In genomic region chr11:116658238-116658637, GRCm38 (mm10) we compare ENCODE assay signal across 8 mouse cellular contexts. TPM values are rescaled to one million over a fixed set of nuclear protein-coding genes. Genes with fewer than 3 reads are reported as not detected.
DNase-seq lines count a peak whose midpoint lies in the region; ATAC-seq and TF ChIP-seq lines count a peak whose summit lies in the region.

No protein-coding gene starts in this region.

- H3K4me1 ChIP-seq in embryonic facial prominence, embryonic 13.5 days, result peaks cover 60% of the 10 kb centered on the region
- H3K4me1 ChIP-seq in hindbrain, postnatal 0 days (ENCODE audit: insufficient read depth, low read length), result peaks cover 39% of the 10 kb centered on the region

- WGBS in embryonic facial prominence, embryonic 13.5 days, result 63% methylated on average over 10 of the region's 10 CpGs
- 44% methylated on average over 10 of the region's 10 CpGs for WGBS in hindbrain, postnatal 0 days

- DNase-seq in layer of hippocampus, adult 2 months (ENCODE audit: low spot score in 2 of 2), result no peak
- DNase-seq in layer of hippocampus, postnatal 25 days (ENCODE audit: extremely low spot score in 1 of 2, low spot score in 1 of 2), result no peak
- no peak for DNase-seq in hindbrain, postnatal 0 days (ENCODE audit: low spot score)
- no peak for DNase-seq in left cerebral cortex, postnatal 14 days (ENCODE audit: low spot score in 2 of 2)
- DNase-seq in left cerebral cortex, postnatal 4 days, result no peak
- no peak for DNase-seq in layer of hippocampus, adult 18-20 months (ENCODE audit: low spot score in 2 of 2)

- intact Hi-C loops in left cerebral cortex, postnatal 14 days (cut with DNase I), result no loop called here
- intact Hi-C loops in left cerebral cortex, postnatal 4 days (cut with DNase I), result no loop called here

- no peak overlapping the region for H3ac ChIP-seq in myocyte (ENCODE audit: control insufficient read depth, insufficient read length)

- H3K79me2 ChIP-seq in myocyte (ENCODE audit: control insufficient read depth, insufficient read depth), result no peaks in the 10 kb centered on the region

- no peaks in the 10 kb centered on the region for H3K36me3 ChIP-seq in embryonic facial prominence, embryonic 13.5 days
- no peaks in the 10 kb centered on the region for H3K36me3 ChIP-seq in hindbrain, postnatal 0 days (ENCODE audit: insufficient read depth, low read length)
- no peaks in the 10 kb centered on the region for H3K36me3 ChIP-seq in myocyte (ENCODE audit: control insufficient read depth, insufficient read depth)

- peak overlapping the region; percentile 60 for H3K4me2 ChIP-seq in embryonic facial prominence, embryonic 13.5 days
- 0 out of 2 replicates have a peak overlapping the region, but pooled peaks have one; percentile 50 for H3K4me2 ChIP-seq in hindbrain, postnatal 0 days (ENCODE audit: low read depth, low read length)
- peak overlapping the region; percentile 81 for H3K4me2 ChIP-seq in myocyte (ENCODE audit: low read depth)

- no peak for TF ChIP-seq CTCF in layer of hippocampus, adult 2 months (conservative IDR thresholded peaks at IDR 0.05)
- TF ChIP-seq CTCF in hindbrain, postnatal 0 days (IDR thresholded peaks at IDR 0.05; ENCODE audit: low read depth), result no peak

- no peak for TF ChIP-seq POLR2A in myocyte (IDR thresholded peaks at IDR 0.05; ENCODE audit: insufficient read length, low read depth)

- H3K9ac ChIP-seq in embryonic facial prominence, embryonic 13.5 days, result 0 out of 2 replicates have a peak overlapping the region, but pooled peaks have one; percentile 21
- no peak overlapping the region for H3K9ac ChIP-seq in hindbrain, postnatal 0 days (replicated peaks; ENCODE audit: low read length)

- no peak overlapping the region; the same call in 1 of the 2 replicates for H3K4me3 ChIP-seq in layer of hippocampus, adult 2 months
- H3K4me3 ChIP-seq in embryonic facial prominence, embryonic 13.5 days, result peak overlapping the region; percentile 41
- no peak overlapping the region for H3K4me3 ChIP-seq in hindbrain, postnatal 0 days (ENCODE audit: low read length)
- H3K4me3 ChIP-seq in myocyte, result peak overlapping the region; percentile 8

- H3K9me3 ChIP-seq in embryonic facial prominence, embryonic 13.5 days, result no peaks in the 10 kb centered on the region
- no peaks in the 10 kb centered on the region for H3K9me3 ChIP-seq in hindbrain, postnatal 0 days (ENCODE audit: low read length)

- H3K27me3 ChIP-seq in embryonic facial prominence, embryonic 13.5 days, result peaks cover 24% of the 10 kb centered on the region
- H3K27me3 ChIP-seq in hindbrain, postnatal 0 days (ENCODE audit: insufficient read depth, low read length), result no peaks in the 10 kb centered on the region
- peaks cover 9% of the 10 kb centered on the region for H3K27me3 ChIP-seq in myocyte (ENCODE audit: control insufficient read depth, insufficient read depth, insufficient read length)

- ATAC-seq in embryonic facial prominence, embryonic 13.5 days (ENCODE audit: insufficient number of reproducible peaks, insufficient read depth, low FRiP score, low TSS enrichment, low read depth), result no peak
- no peak for ATAC-seq in hindbrain, postnatal 0 days

- H3K27ac ChIP-seq in layer of hippocampus, adult 2 months, result peak overlapping the region; percentile 39; the same call in 1 of the 2 replicates
- H3K27ac ChIP-seq in embryonic facial prominence, embryonic 13.5 days, result peak overlapping the region; percentile 71
- H3K27ac ChIP-seq in hindbrain, postnatal 0 days, result no peak overlapping the region

TF ChIP-seq in myocyte, 11 proteins besides CTCF, POLR2A, EP300 and RAD21:
- TF ChIP-seq MAX (IDR thresholded peaks at IDR 0.05; ENCODE audit: low read depth) (no peak), POLR2AphosphoS2 (IDR thresholded peaks at IDR 0.05; ENCODE audit: insufficient read length, low read depth) (no peak), MYOG (IDR thresholded peaks at IDR 0.05; ENCODE audit: control insufficient read depth in 1 of 3, insufficient read depth in 1 of 3, insufficient read length in 2 of 3, low read depth in 2 of 3) (peak; percentile 15 to 74 (median 69)), TCF3 (IDR thresholded peaks at IDR 0.05; ENCODE audit: insufficient read length, low read depth) (no peak), TCF12 (IDR thresholded peaks at IDR 0.05; ENCODE audit: insufficient read depth, poor library complexity, severe bottlenecking) (no peak), MYOD1 (IDR thresholded peaks at IDR 0.05; ENCODE audit: control insufficient read depth in 1 of 3, insufficient read length in 2 of 3, low read depth in 2 of 3) (peak in 2 of 3 experiments; percentile 90 to 92), SRF (IDR thresholded peaks at IDR 0.05; ENCODE audit: control insufficient read depth, insufficient read length, low read depth) (no peak), CEBPB (IDR thresholded peaks at IDR 0.05; ENCODE audit: insufficient read depth, poor library complexity, severe bottlenecking) (no peak)

RNA-seq across cellular contexts. Expression of gene Cygb, which starts 4.1 kb away (rescaled TPM):
- total RNA-seq in layer of hippocampus, adult 2 months (2021), result 10 to 100 TPM; 71.9 to 73.5 TPM
- 10 to 100 TPM; 65.7 to 78.3 TPM for total RNA-seq in layer of hippocampus, postnatal 25 days (2021)
- 7.1 and 7.9 TPM in 2 replicates for polyA plus RNA-seq in embryonic facial prominence, embryonic 13.5 days (2015; fragmentation: Nextera tagmentation; extraction: Ambion mirVana)
- total RNA-seq in hindbrain, postnatal 0 days (2014; rRNA removed), result 48.4 and 54.7 TPM in 2 replicates
- 46.0 and 48.1 TPM in 2 replicates for polyA plus RNA-seq in hindbrain, postnatal 0 days (2015; fragmentation: Nextera tagmentation; extraction: Ambion mirVana)
- 0.47 TPM for polyA plus RNA-seq in myocyte (2012; fragmentation: generic; extraction: Trizol)
- 10 to 100 TPM; 26.7 to 34.7 TPM for total RNA-seq in left cerebral cortex, postnatal 14 days (2021)
- total RNA-seq in left cerebral cortex, postnatal 4 days (2021), result 10 to 100 TPM; 17.1 to 20.6 TPM
- 10 to 100 TPM; 71.3 to 80.7 TPM for total RNA-seq in layer of hippocampus, adult 18-20 months (2021)

RNA-seq across cellular contexts. Expression of gene Prcd, which starts 4.9 kb away (rescaled TPM):
- total RNA-seq in layer of hippocampus, adult 2 months (2021), result 1 to 10 TPM; 5.6 to 5.7 TPM
- 1 to 10 TPM; 6.4 to 7.0 TPM for total RNA-seq in layer of hippocampus, postnatal 25 days (2021)
- polyA plus RNA-seq in embryonic facial prominence, embryonic 13.5 days (2015; fragmentation: Nextera tagmentation; extraction: Ambion mirVana), result 0.69 and 0.80 TPM in 2 replicates
- 1.2 and 1.3 TPM in 2 replicates for total RNA-seq in hindbrain, postnatal 0 days (2014; rRNA removed)
- polyA plus RNA-seq in hindbrain, postnatal 0 days (2015; fragmentation: Nextera tagmentation; extraction: Ambion mirVana), result 5.3 and 6.4 TPM in 2 replicates
- polyA plus RNA-seq in myocyte (2012; fragmentation: generic; extraction: Trizol), result 0.74 TPM
- 1 to 10 TPM; 2.8 to 3.0 TPM for total RNA-seq in left cerebral cortex, postnatal 14 days (2021)
- 1 to 10 TPM in 1 of 2 experiments, under 1 TPM in 1; 0.98 to 2.2 TPM for total RNA-seq in left cerebral cortex, postnatal 4 days (2021)
- total RNA-seq in layer of hippocampus, adult 18-20 months (2021), result 1 to 10 TPM; 5.6 to 5.8 TPM

RNA-seq across cellular contexts. Expression of gene Rhbdf2, which starts 31.4 kb away (rescaled TPM):
- total RNA-seq in layer of hippocampus, adult 2 months (2021), result 1 to 10 TPM; 1.4 to 1.6 TPM
- total RNA-seq in layer of hippocampus, postnatal 25 days (2021), result 1 to 10 TPM; 1.1 to 1.8 TPM
- polyA plus RNA-seq in embryonic facial prominence, embryonic 13.5 days (2015; fragmentation: Nextera tagmentation; extraction: Ambion mirVana), result 4.2 and 4.3 TPM in 2 replicates
- 3.8 and 4.0 TPM in 2 replicates for total RNA-seq in hindbrain, postnatal 0 days (2014; rRNA removed)
- polyA plus RNA-seq in hindbrain, postnatal 0 days (2015; fragmentation: Nextera tagmentation; extraction: Ambion mirVana), result 1.1 and 1.6 TPM in 2 replicates
- 16.2 TPM for polyA plus RNA-seq in myocyte (2012; fragmentation: generic; extraction: Trizol)
- total RNA-seq in left cerebral cortex, postnatal 14 days (2021), result 1 to 10 TPM; 1.5 to 1.9 TPM
- 1 to 10 TPM in 1 of 2 experiments, under 1 TPM in 1; 0.90 to 1.5 TPM for total RNA-seq in left cerebral cortex, postnatal 4 days (2021)
- total RNA-seq in layer of hippocampus, adult 18-20 months (2021), result 1 to 10 TPM; 1.1 to 1.3 TPM

Comparison
In these comparisons a context has a peak if more than half of its experiments do, and no peak if none do; other contexts are left out.
1. H3K4me3 ChIP-seq: peak in embryonic facial prominence, embryonic 13.5 days (single experiment) and myocyte (single experiment); none in layer of hippocampus, adult 2 months (single experiment) and hindbrain, postnatal 0 days (single experiment).
2. Peak in every context shown above with its lines, with median percentiles within 50 percentile points of each other: H3K4me2 ChIP-seq.